Mouse (Mus musculus) lung, embryonic 14.5 days (tissue): ENCODE measurements around the gene Lrp6. TPM values are rescaled to one million over a fixed set of nuclear protein-coding genes. Genes with fewer than 3 reads are reported as not detected.

ENCODE experiments used
- ATAC-seq: fragments of 200-750 bp; cut with Nextera tagmentation; 2 replicates; pipeline ENCODE4 v1.8.0; 2017; ENCODE audit warnings: mild to moderate bottlenecking, moderate TSS enrichment, moderate library complexity; ENCODE audit not compliant: insufficient read depth
- DNase-seq: peaks from one replicate; pipeline ENCODE4 v3.0.0-alpha.2; 2015
- H3K27ac ChIP-seq: fragments of 300-500 bp; sonication (generic); 2 replicates; pipeline ENCODE4 v1.5.1; 2014; ENCODE audit warnings: low read depth, mild to moderate bottlenecking, moderate library complexity
- H3K27me3 ChIP-seq: fragments of 300-500 bp; sonication (generic); 2 replicates; pipeline ENCODE4 v1.6.1; 2014; ENCODE audit warnings: low read length, control low read depth; ENCODE audit not compliant: insufficient read depth
- H3K36me3 ChIP-seq: fragments of 300-500 bp; sonication (generic); 2 replicates; pipeline ENCODE4 v1.6.1; 2014; ENCODE audit warnings: control low read depth; ENCODE audit not compliant: insufficient read depth
- H3K4me1 ChIP-seq: fragments of 300-500 bp; sonication (generic); 2 replicates; pipeline ENCODE4 v1.6.1; 2014; ENCODE audit warnings: antibody characterized with exemption, control low read depth; ENCODE audit not compliant: insufficient read depth
- H3K4me2 ChIP-seq: fragments of 300-500 bp; sonication (generic); 2 replicates; pipeline ENCODE4 v1.6.1; 2014; ENCODE audit warnings: mild to moderate bottlenecking
- H3K4me3 ChIP-seq: fragments of 300-500 bp; sonication (generic); 2 replicates; pipeline ENCODE4 v1.5.1; 2014; ENCODE audit warnings: low read depth, low read length
- H3K9ac ChIP-seq: fragments of 300-500 bp; sonication (generic); 2 replicates; pipeline ENCODE4 v1.6.1; 2014
- H3K9me3 ChIP-seq: fragments of 300-500 bp; sonication (generic); 2 replicates; pipeline ENCODE4 v1.6.1; 2016; ENCODE audit warnings: low read depth, low read length, control low read depth
- CTCF ChIP-seq: IDR thresholded peaks from 2 replicates; pipeline ENCODE4 v1.5.1; 2016; ENCODE audit warnings: antibody characterized with exemption, low read depth
- WGBS: fragments of 180-500 bp; shearing (Covaris S2); extraction: QIAGEN DNeasy Blood & Tissue Kit; methylation state at CpG from one replicate; pipeline ENCODE4 v1.1.7; 2014; 5-methylcytosine and 5-hydroxymethylcytosine counted together
- polyA plus RNA-seq: library from polyadenylated mRNA; unstranded; fragments of >200 nt; fragmentation: Nextera tagmentation; extraction: Ambion mirVana; gene quantifications from 2 replicates; pipeline ENCODE4 v1.2.1, GENCODE M21; 2014

Lrp6 gene
- polyA plus RNA-seq, 1 experiment from 2014 or later, result 35.8 TPM

- H3K27me3 ChIP-seq, result no peaks in the 10 kb centered on the region
Measured at GRCm38 (mm10) chr6:134431583-134431982, 135.2 kb downstream of the Lrp6 start.

DNA sequence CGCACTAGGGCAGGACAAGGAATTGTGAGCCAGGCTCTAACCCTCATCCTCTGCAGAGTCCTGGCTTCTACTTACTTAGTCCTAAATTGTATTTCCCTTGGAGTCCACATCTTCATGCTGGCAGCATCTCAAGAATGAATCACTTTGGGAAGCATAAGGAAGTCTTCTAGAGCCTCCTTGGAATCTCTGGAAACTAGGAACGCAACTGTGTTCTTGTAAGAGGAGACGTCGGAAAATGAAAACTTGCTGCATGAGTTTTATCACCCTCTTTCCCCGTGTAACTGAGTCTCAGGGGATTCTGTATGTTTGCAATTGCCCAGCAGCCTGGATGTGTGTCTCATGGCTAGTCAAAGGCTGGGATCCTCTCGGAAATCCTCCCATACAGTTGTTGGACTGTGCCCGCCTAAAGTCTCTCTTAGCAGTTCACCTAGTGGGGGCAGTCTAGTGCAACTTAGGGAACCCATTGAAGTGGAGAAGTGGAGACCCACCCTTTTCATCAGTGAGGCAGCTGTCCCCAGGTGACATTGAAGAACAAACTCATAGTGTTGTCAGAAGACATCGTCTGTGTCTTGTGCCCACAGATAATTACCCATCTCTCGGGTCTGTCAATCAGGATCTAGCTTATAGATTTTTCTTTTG is 136.5 kb downstream of the Lrp6 start:
- H3K36me3 ChIP-seq, result no peaks in the 10 kb centered on the region
- no peak overlapping the region for H3K27ac ChIP-seq
- H3K4me1 ChIP-seq, result 0 out of 2 replicates have a peak, but pooled peaks cover 3% of the 10 kb centered on the region
- no peak overlapping the region for H3K4me2 ChIP-seq
- 66% methylated on average over 9 of the region's 9 CpGs for WGBS
- TF ChIP-seq CTCF, result peak; percentile 17; the same call in 1 of the 2 replicates
- peak; percentile 48 for DNase-seq
- ATAC-seq, result no peak
- H3K9me3 ChIP-seq, result no peaks in the 10 kb centered on the region
- H3K4me3 ChIP-seq, result no peak overlapping the region
- no peaks in the 10 kb centered on the region for H3K27me3 ChIP-seq
- H3K9ac ChIP-seq, result no peak overlapping the region

More at GRCm38 (mm10) chr6:134431583-134431982, 135.2 kb downstream of the Lrp6 start:
- TF ChIP-seq CTCF, result no peak
- no peaks in the 10 kb centered on the region for H3K36me3 ChIP-seq
- ATAC-seq (no peak), DNase-seq (no peak)
- 44% methylated on average over 4 of the region's 4 CpGs for WGBS
- H3K4me2 ChIP-seq, result no peak overlapping the region
- H3K9ac ChIP-seq, result no peak overlapping the region
- H3K9me3 ChIP-seq, result no peaks in the 10 kb centered on the region
- 0 out of 2 replicates have a peak, but pooled peaks cover under 1% of the 10 kb centered on the region for H3K4me1 ChIP-seq
- H3K4me3 ChIP-seq, result no peak overlapping the region
- H3K27ac ChIP-seq, result no peak overlapping the region

DNA sequence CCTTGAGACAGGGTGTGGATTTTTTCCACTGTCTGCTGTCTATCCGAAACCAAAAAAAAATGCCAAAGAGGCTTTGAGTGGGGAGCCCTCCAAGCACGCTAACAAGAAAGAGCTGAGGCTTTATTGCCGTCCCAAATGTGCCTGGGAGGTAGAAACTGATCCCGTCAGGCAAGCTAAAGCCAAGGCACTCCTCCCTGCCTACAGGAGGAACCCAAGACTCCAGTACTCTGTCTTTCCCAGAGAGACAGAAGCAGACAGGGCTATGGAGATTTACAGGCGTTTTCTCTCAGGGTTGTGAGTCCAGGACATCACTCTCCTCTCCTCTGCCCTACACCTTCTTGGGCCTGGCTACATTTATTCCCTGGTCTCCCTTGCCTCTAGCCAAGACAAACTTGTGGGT is 138.3 kb downstream of the Lrp6 start:
- Histone ChIP-seq H3K36me3 (no peaks in the 10 kb centered on the region), H3K4me2 (no peak overlapping the region), H3K4me1 (0 out of 2 replicates have a peak, but pooled peaks cover 3% of the 10 kb centered on the region), H3K9me3 (no peaks in the 10 kb centered on the region), H3K27ac (no peak overlapping the region), H3K4me3 (no peak overlapping the region), H3K9ac (no peak overlapping the region), H3K27me3 (no peaks in the 10 kb centered on the region)
- no peak for DNase-seq
- no peak for TF ChIP-seq CTCF
- WGBS, result 63% methylated on average over 5 of the region's 5 CpGs
- ATAC-seq, result no peak

DNA sequence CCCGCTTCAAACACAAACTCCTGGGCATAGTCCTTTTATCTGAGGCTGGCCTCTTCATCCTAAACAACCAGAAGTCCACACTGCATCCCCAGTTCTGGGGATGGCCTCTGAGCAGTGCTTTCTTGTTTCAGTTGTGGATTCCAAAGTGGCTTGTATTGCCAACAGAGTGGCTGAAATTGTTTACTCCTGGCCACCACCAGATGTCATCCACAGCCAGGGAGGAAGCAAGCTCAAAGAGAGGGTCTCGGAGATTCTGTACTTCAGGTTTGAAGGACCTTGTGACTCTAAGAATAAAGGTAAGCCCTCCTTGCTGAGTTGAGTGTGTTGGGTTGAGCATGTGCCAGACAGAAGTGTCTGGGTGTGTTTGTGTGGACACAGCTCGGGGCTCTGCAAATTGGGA is 139.6 kb downstream of the Lrp6 start:
- ATAC-seq (no peak), DNase-seq (peak; percentile 49)

DNA sequence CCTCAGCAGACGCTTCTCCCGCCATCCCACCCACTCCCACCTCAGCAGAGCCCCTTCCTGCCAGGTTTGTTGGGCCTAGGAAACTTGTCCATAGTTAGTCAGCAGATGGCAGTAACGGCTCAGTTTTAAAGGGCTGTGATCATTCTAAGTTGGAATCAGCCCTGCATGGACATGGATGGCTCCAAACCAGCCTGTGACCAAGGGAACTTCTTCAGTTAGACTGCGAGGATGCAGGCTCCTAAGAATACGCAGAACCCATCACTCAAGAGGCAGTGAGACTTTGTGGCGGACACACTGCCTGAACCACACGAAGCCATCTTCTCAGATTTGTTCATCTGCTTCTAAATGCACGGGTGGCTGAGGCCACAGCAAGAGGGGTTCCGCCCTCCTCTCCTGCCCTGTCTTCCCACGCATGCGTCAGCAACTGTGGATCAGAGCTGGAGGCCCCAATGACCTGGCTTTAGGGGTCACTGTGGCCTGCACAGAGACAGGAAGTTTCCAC is 141.5 kb downstream of the Lrp6 start:
- H3K27ac ChIP-seq, result no peak overlapping the region
- peak; percentile 71 for TF ChIP-seq CTCF
- 0 out of 2 replicates have a peak, but pooled peaks cover 3% of the 10 kb centered on the region for H3K4me1 ChIP-seq
- no peaks in the 10 kb centered on the region for H3K9me3 ChIP-seq
- ATAC-seq, result peak; percentile 76
- no peaks in the 10 kb centered on the region for H3K36me3 ChIP-seq
- H3K4me3 ChIP-seq, result no peak overlapping the region
- peak overlapping the region; percentile 38; the same call in 1 of the 2 replicates for H3K4me2 ChIP-seq
- H3K27me3 ChIP-seq, result no peaks in the 10 kb centered on the region
- 23% methylated on average over 11 of the region's 11 CpGs for WGBS
- peak; percentile 92 for DNase-seq
- no peak overlapping the region for H3K9ac ChIP-seq

More for the DNA sequence above, 139.6 kb downstream of the Lrp6 start:
- Histone ChIP-seq H3K4me3 (no peak overlapping the region), H3K36me3 (no peaks in the 10 kb centered on the region), H3K9ac (no peak overlapping the region), H3K4me1 (0 out of 2 replicates have a peak, but pooled peaks cover 3% of the 10 kb centered on the region), H3K4me2 (no peak overlapping the region), H3K27ac (no peak overlapping the region), H3K9me3 (no peaks in the 10 kb centered on the region), H3K27me3 (no peaks in the 10 kb centered on the region)
- 79% methylated on average over 3 of the region's 3 CpGs for WGBS
- TF ChIP-seq CTCF, result peak; percentile 64

DNA sequence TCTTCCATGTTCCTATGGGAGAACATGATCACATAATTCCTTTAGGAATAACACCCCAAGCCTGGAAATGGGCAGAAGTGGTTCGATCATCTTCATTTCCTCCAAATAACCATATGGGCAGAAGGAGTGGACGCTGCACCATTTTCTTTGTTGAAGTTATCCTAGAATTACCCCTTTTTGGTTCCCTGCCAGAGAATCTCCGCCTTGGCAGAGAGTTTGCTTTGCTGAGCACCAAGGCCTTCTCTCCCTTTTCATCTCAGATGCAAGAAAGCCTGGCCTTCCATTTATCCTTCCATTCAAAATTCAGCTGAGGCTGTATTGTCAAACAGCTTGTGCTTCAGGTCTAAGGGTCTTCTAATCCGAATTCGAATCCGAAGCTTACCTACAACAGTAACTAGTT is 144.8 kb downstream of the Lrp6 start:
- 0 out of 2 replicates have a peak, but pooled peaks cover 3% of the 10 kb centered on the region for H3K4me1 ChIP-seq
- H3K4me2 ChIP-seq, result no peak overlapping the region
- no peak for TF ChIP-seq CTCF
- H3K4me3 ChIP-seq, result no peak overlapping the region
- DNase-seq (peak; percentile 77), ATAC-seq (no peak)
- no peaks in the 10 kb centered on the region for H3K9me3 ChIP-seq
- H3K27ac ChIP-seq, result no peak overlapping the region
- no peak overlapping the region for H3K9ac ChIP-seq
- no peaks in the 10 kb centered on the region for H3K36me3 ChIP-seq
- 76% methylated on average over 6 of the region's 6 CpGs for WGBS
- H3K27me3 ChIP-seq, result no peaks in the 10 kb centered on the region

GRCm38 (mm10) chr6:134420375-134420774 is 146.4 kb downstream of the Lrp6 start:
- no peaks in the 10 kb centered on the region for H3K4me1 ChIP-seq
- no peak for TF ChIP-seq CTCF
- H3K27me3 ChIP-seq, result no peaks in the 10 kb centered on the region
- no peak; the same call in 1 of the 2 replicates for ATAC-seq
- H3K9me3 ChIP-seq, result no peaks in the 10 kb centered on the region
- DNase-seq, result no peak
- no peak overlapping the region for H3K9ac ChIP-seq
- no peak overlapping the region for H3K27ac ChIP-seq
- H3K4me3 ChIP-seq, result no peak overlapping the region
- WGBS, result 29% methylated on average over 8 of the region's 8 CpGs
- H3K4me2 ChIP-seq, result no peak overlapping the region
- no peaks in the 10 kb centered on the region for H3K36me3 ChIP-seq
